Mouse (Mus musculus) MEL (cell line): ENCODE results near the gene Klhl25. TPM values are rescaled to one million over a fixed set of nuclear protein-coding genes. Genes with fewer than 3 reads are reported as not detected.
A peak's percentile ranks its signal among the peaks of the same experiment; 100 is the strongest.
"Not testable (repeated sequence)": the region's sequence is repeated elsewhere in the genome, so short reads cannot be mapped to it uniquely, and the experiment has no call there.

ENCODE experiments used
- DNase-seq: peaks from one replicate; pipeline ENCODE4 v3.0.0; 2011; ENCODE audit warnings: low read depth, low spot score
- H3K27ac ChIP-seq: 2 replicates; pipeline ENCODE4 v1.5.1; 2012; ENCODE audit warnings: low read depth, mild to moderate bottlenecking, control low read depth, low read length, moderate library complexity; ENCODE audit not compliant: control insufficient read depth
- H3K27me3 ChIP-seq, 2 experiments: fragments of 150-350 bp in 1 of 2; sonication (generic) in 1 of 2; 2 replicates each; pipeline ENCODE4 v1.6.1; 2012; ENCODE audit warnings: low read length in 2 of 2, mild to moderate bottlenecking in 2 of 2, improper control_type of control experiment in 1 of 2, moderate library complexity in 1 of 2; ENCODE audit not compliant: insufficient read depth in 2 of 2, control insufficient read depth in 1 of 2
- H3K36me3 ChIP-seq, 2 experiments: 2 replicates each; pipeline ENCODE4 v1.6.1; 2012 to 2014; ENCODE audit warnings: low read length in 2 of 2, improper control_type of control experiment in 1 of 2, inconsistent platforms in 1 of 2, mild to moderate bottlenecking in 1 of 2; ENCODE audit not compliant: insufficient read depth in 2 of 2, control insufficient read depth in 1 of 2
- H3K4me1 ChIP-seq, 2 experiments: fragments of 150-350 bp in 1 of 2; sonication (generic) in 1 of 2; 2 replicates each; pipeline ENCODE4 v1.6.1; 2012; ENCODE audit warnings: low read length in 2 of 2, improper control_type of control experiment in 1 of 2, mild to moderate bottlenecking in 1 of 2; ENCODE audit not compliant: insufficient read depth in 2 of 2, control insufficient read depth in 1 of 2
- H3K4me3 ChIP-seq, 2 experiments: fragments of 150-350 bp in 1 of 2; sonication (generic) in 1 of 2; 2 replicates each; pipeline ENCODE4 v1.5.1; 2012; ENCODE audit warnings: low read depth in 2 of 2, low read length in 2 of 2, mild to moderate bottlenecking in 2 of 2, moderate library complexity in 2 of 2, control low read depth in 1 of 2, improper control_type of control experiment in 1 of 2; ENCODE audit not compliant: control insufficient read depth in 1 of 2, insufficient read depth in 1 of 2
- H3K79me2 ChIP-seq: 2 replicates; pipeline ENCODE4 v1.6.1; 2012; ENCODE audit warnings: mild to moderate bottlenecking, low read length, moderate library complexity; ENCODE audit not compliant: control insufficient read depth, poor library complexity, insufficient read depth
- H3K9ac ChIP-seq: 2 replicates; pipeline ENCODE4 v1.6.1; 2012; ENCODE audit warnings: low read depth, mild to moderate bottlenecking, control low read depth, low read length, moderate library complexity; ENCODE audit not compliant: control insufficient read depth, poor library complexity, severe bottlenecking
- H3K9me3 ChIP-seq: fragments of 150-350 bp; sonication (generic); replicated peaks from 2 replicates; pipeline ENCODE4 v1.6.1; 2012; ENCODE audit warnings: mild to moderate bottlenecking, low read length, improper control_type of control experiment, moderate library complexity; ENCODE audit not compliant: insufficient read depth
- BHLHE40 ChIP-seq: IDR thresholded peaks from 2 replicates; pipeline ENCODE4 v1.6.1; 2012; ENCODE audit warnings: low read depth, mild to moderate bottlenecking, inconsistent platforms, low read length, improper control_type of control experiment, borderline replicate concordance
- CHD1 ChIP-seq: IDR thresholded peaks from 2 replicates; pipeline ENCODE4 v1.6.1; 2012; ENCODE audit warnings: low read depth, mild to moderate bottlenecking, inconsistent platforms, low read length, improper control_type of control experiment
- CHD2 ChIP-seq: IDR thresholded peaks from 2 replicates; pipeline ENCODE4 v1.6.1; 2011; ENCODE audit warnings: low read length, improper control_type of control experiment
- CTCF ChIP-seq, 3 experiments: IDR thresholded peaks in 2 of 3; conservative IDR thresholded peaks in 1 of 3; 2 replicates each; pipeline ENCODE4 v1.5.1; 2011 to 2012; ENCODE audit warnings: low read length in 3 of 3, low read depth in 2 of 3, mild to moderate bottlenecking in 2 of 3, improper control_type of control experiment in 1 of 3, inconsistent platforms in 1 of 3, mixed read lengths in 1 of 3, moderate library complexity in 1 of 3; ENCODE audit not compliant: control insufficient read depth in 1 of 3, insufficient read depth in 1 of 3, poor library complexity in 1 of 3, severe bottlenecking in 1 of 3
- E2F4 ChIP-seq: IDR thresholded peaks from 2 replicates; pipeline ENCODE4 v1.6.1; 2011; ENCODE audit warnings: low read depth, low read length, improper control_type of control experiment, borderline replicate concordance
- ELF1 ChIP-seq: IDR thresholded peaks from 2 replicates; pipeline ENCODE4 v1.6.1; 2014; ENCODE audit warnings: low read depth, mild to moderate bottlenecking, inconsistent platforms, low read length, improper control_type of control experiment, moderate library complexity
- EP300 ChIP-seq, 2 experiments: IDR thresholded peaks; 2 replicates each; pipeline ENCODE4 v1.6.1; 2011; ENCODE audit warnings: improper control_type of control experiment in 2 of 2, low read length in 2 of 2, low read depth in 1 of 2, mild to moderate bottlenecking in 1 of 2
- GABPA ChIP-seq: IDR thresholded peaks from 2 replicates; pipeline ENCODE4 v1.6.1; 2012; ENCODE audit warnings: low read depth, mild to moderate bottlenecking, inconsistent platforms, low read length, improper control_type of control experiment, moderate library complexity
- JUND ChIP-seq: IDR thresholded peaks from 2 replicates; pipeline ENCODE4 v1.6.1; 2011; ENCODE audit warnings: low read depth, mild to moderate bottlenecking, improper control_type of control experiment, low read length
- MAZ ChIP-seq: IDR thresholded peaks from 2 replicates; pipeline ENCODE4 v1.6.1; 2012; ENCODE audit warnings: low read depth, mild to moderate bottlenecking, inconsistent platforms, low read length, improper control_type of control experiment
- MYB ChIP-seq: IDR thresholded peaks from 2 replicates; pipeline ENCODE4 v1.6.1; 2011; ENCODE audit warnings: mild to moderate bottlenecking, low read depth, low read length, improper control_type of control experiment
- MYC ChIP-seq: IDR thresholded peaks from 2 replicates; pipeline ENCODE4 v1.6.1; 2011; ENCODE audit warnings: low read depth, mild to moderate bottlenecking, low read length, improper control_type of control experiment, moderate library complexity
- POLR2A ChIP-seq, 2 experiments: IDR thresholded peaks; 2 replicates each; pipeline ENCODE4 v1.6.1; 2011 to 2012; ENCODE audit warnings: low read length in 2 of 2, mild to moderate bottlenecking in 2 of 2, control low read depth in 1 of 2, improper control_type of control experiment in 1 of 2, low read depth in 1 of 2, moderate library complexity in 1 of 2; ENCODE audit not compliant: control insufficient read depth in 1 of 2, insufficient read depth in 1 of 2, poor library complexity in 1 of 2
- RAD21 ChIP-seq: IDR thresholded peaks from 2 replicates; pipeline ENCODE4 v1.6.1; 2011; ENCODE audit warnings: mild to moderate bottlenecking, low read depth, low read length, improper control_type of control experiment
- RCOR1 ChIP-seq: IDR thresholded peaks from 2 replicates; pipeline ENCODE4 v1.6.1; 2012; ENCODE audit warnings: low read depth, mild to moderate bottlenecking, inconsistent platforms, low read length, improper control_type of control experiment
- SMC3 ChIP-seq: IDR thresholded peaks from 2 replicates; pipeline ENCODE4 v1.6.1; 2011; ENCODE audit warnings: low read depth, low read length, improper control_type of control experiment
- TAL1 ChIP-seq: IDR thresholded peaks from 2 replicates; pipeline ENCODE4 v1.6.1; 2012; ENCODE audit warnings: mild to moderate bottlenecking, inconsistent platforms, low read length, moderate library complexity, mixed read lengths
- UBTF ChIP-seq: IDR thresholded peaks from 2 replicates; pipeline ENCODE4 v1.6.1; 2012; ENCODE audit warnings: low read depth, mild to moderate bottlenecking, inconsistent platforms, low read length, improper control_type of control experiment, moderate library complexity, borderline replicate concordance; ENCODE audit not compliant: insufficient read depth
- USF1 ChIP-seq: IDR thresholded peaks from 2 replicates; pipeline ENCODE4 v1.6.1; 2014; ENCODE audit warnings: low read depth, mild to moderate bottlenecking, inconsistent platforms, low read length, improper control_type of control experiment, moderate library complexity
- ZC3H11A ChIP-seq: IDR thresholded peaks from 2 replicates; pipeline ENCODE4 v1.6.1; 2012; ENCODE audit warnings: low read depth, mild to moderate bottlenecking, inconsistent platforms, low read length, improper control_type of control experiment
- ZKSCAN1 ChIP-seq: IDR thresholded peaks from 2 replicates; pipeline ENCODE4 v1.6.1; 2012; ENCODE audit warnings: low read depth, mild to moderate bottlenecking, inconsistent platforms, low read length, improper control_type of control experiment, moderate library complexity
- ZMIZ1 ChIP-seq: IDR thresholded peaks from 2 replicates; pipeline ENCODE4 v1.6.1; 2012; ENCODE audit warnings: low read depth, mild to moderate bottlenecking, inconsistent platforms, low read length, improper control_type of control experiment, moderate library complexity
- ZNF384 ChIP-seq: IDR thresholded peaks from 2 replicates; pipeline ENCODE4 v1.6.1; 2012; ENCODE audit warnings: low read depth, mild to moderate bottlenecking, inconsistent platforms, low read length, improper control_type of control experiment
- polyA plus RNA-seq, 2 experiments: library from polyadenylated mRNA; stranded (reverse) in 1 of 2; unstranded in 1 of 2; fragments of >175 nt in 1 of 2; fragments of >200 nt in 1 of 2; gene quantifications; 2 replicates each; pipeline versions ENCODE4 v1.2.1 to v1.2.4; 2012; ENCODE audit warnings: low replicate concordance in 2 of 2, low read depth in 1 of 2; ENCODE audit not compliant: insufficient read length in 2 of 2, insufficient read depth in 1 of 2, missing spikeins in 1 of 2
- total RNA-seq: library from RNA; depleted of rRNA; stranded (reverse); fragments of 300-350 nt; gene quantifications from 2 replicates; pipeline ENCODE4 v1.2.3, GENCODE M21; 2012

The Klhl25 gene
- total and polyA plus RNA-seq, 3 experiments = 7.4 to 11.4 TPM; not detected in 1

- TF ChIP-seq RCOR1 (no peak), E2F4 (no peak), RAD21 (peak; percentile 89), CHD2 (no peak), CHD1 (no peak), MAZ (no peak), ZMIZ1 (no peak)
Measured at GRCm38 (mm10) chr7:75910035-75910651, 62.0 kb downstream of the Klhl25 start (continued).

- Histone ChIP-seq H3K27ac (no peak overlapping the region), H3K4me3 (no peak overlapping the region)
- TF ChIP-seq USF1 (no peak), POLR2A (IDR thresholded peaks at IDR 0.05; ENCODE audit: control insufficient read depth in 1 of 2, insufficient read depth in 1 of 2, low read depth in 1 of 2, low read length in 2 of 2, poor library complexity in 1 of 2) (no peak), RCOR1 (no peak), EP300 (IDR thresholded peaks at IDR 0.05; ENCODE audit: low read depth in 1 of 2, low read length in 2 of 2) (no peak), CTCF (IDR thresholded peaks at IDR 0.05 in 2 of 3, conservative IDR thresholded peaks at IDR 0.05 in 1 of 3; ENCODE audit: control insufficient read depth in 1 of 3, insufficient read depth in 1 of 3, low read depth in 2 of 3, low read length in 3 of 3, poor library complexity in 1 of 3, severe bottlenecking in 1 of 3) (no peak), MYC (no peak), UBTF (no peak), JUND (no peak), ZNF384 (no peak), MYB (no peak), BHLHE40 (no peak), TAL1 (no peak)
- TF ChIP-seq, all 39 proteins: peak for 0
- H3K27me3 ChIP-seq = peaks cover 0 to 2% of the 10 kb centered on the region in 2 experiments; a peak in 2 of 4 replicates
- DNase-seq = no peak
- H3K4me1 ChIP-seq = no peaks in the 10 kb centered on the region
- no peaks in the 10 kb centered on the region for H3K79me2 ChIP-seq
- H3K36me3 ChIP-seq = no peaks in the 10 kb centered on the region
- H3K9ac ChIP-seq = no peak overlapping the region
- H3K9me3 ChIP-seq = no peaks in the 10 kb centered on the region
Measured at GRCm38 (mm10) chr7:75910652-75911035, 62.5 kb downstream of the Klhl25 start.

GRCm38 (mm10) chr7:75913952-75914351 is 65.8 kb downstream of the Klhl25 start:
- DNase-seq = peak; percentile 73
- Histone ChIP-seq H3K9ac (no peak overlapping the region), H3K4me1 (no peaks in the 10 kb centered on the region), H3K36me3 (no peaks in the 10 kb centered on the region), H3K4me3 (no peak overlapping the region), H3K27me3 (no peaks in the 10 kb centered on the region), H3K9me3 (no peaks in the 10 kb centered on the region), H3K79me2 (no peaks in the 10 kb centered on the region), H3K27ac (no peak overlapping the region)
- no peak for TF ChIP-seq BHLHE40
- peak; percentile 77 to 94 (median 85) for TF ChIP-seq CTCF (IDR thresholded peaks at IDR 0.05 in 2 of 3, conservative IDR thresholded peaks at IDR 0.05 in 1 of 3; ENCODE audit: control insufficient read depth in 1 of 3, insufficient read depth in 1 of 3, low read depth in 2 of 3, low read length in 3 of 3, poor library complexity in 1 of 3, severe bottlenecking in 1 of 3)
- no peak for TF ChIP-seq CHD2
- TF ChIP-seq GABPA = no peak
- TF ChIP-seq ZC3H11A = peak; percentile 62
- TF ChIP-seq ELF1 = no peak
- TF ChIP-seq SMC3 = peak; percentile 68
- no peak for TF ChIP-seq ZKSCAN1
- peak; percentile 80 for TF ChIP-seq RAD21

- H3K79me2 ChIP-seq, H3K27ac ChIP-seq, H3K9ac ChIP-seq, H3K9me3 ChIP-seq, H3K36me3 ChIP-seq, H3K4me1 ChIP-seq, H3K4me3 ChIP-seq, H3K27me3 ChIP-seq, DNase-seq: not testable (repeated sequence)
Measured at GRCm38 (mm10) chr7:75915550-75915949, 67.4 kb downstream of the Klhl25 start.
